Mouse (Mus musculus): ENCODE measurements around the gene Atp2c2. TPM values are rescaled to one million over a fixed set of nuclear protein-coding genes. Genes with fewer than 3 reads are reported as not detected.

The Atp2c2 gene
- total and polyA plus RNA-seq, 3 experiments = 0.27 to 0.58 TPM; not detected in 1

GRCm38 (mm10) chr8:119707146-119707545, 7.3 kb downstream of the Atp2c2 start:
- Histone ChIP-seq H3K79me2 (ENCODE audit: control insufficient read depth, insufficient read depth, low read length, poor library complexity) (no peaks in the 10 kb centered on the region), H3K9ac (ENCODE audit: control insufficient read depth, low read depth, low read length, poor library complexity, severe bottlenecking) (no peak overlapping the region), H3K4me1 (ENCODE audit: control insufficient read depth in 1 of 2, insufficient read depth in 2 of 2, low read length in 2 of 2) (no peaks in the 10 kb centered on the region), H3K27me3 (ENCODE audit: control insufficient read depth in 1 of 2, insufficient read depth in 2 of 2, low read length in 2 of 2) (no peaks in the 10 kb centered on the region), H3K36me3 (ENCODE audit: control insufficient read depth in 1 of 2, insufficient read depth in 2 of 2, low read length in 2 of 2) (no peaks in the 10 kb centered on the region), H3K4me3 (ENCODE audit: control insufficient read depth in 1 of 2, insufficient read depth in 1 of 2, low read depth in 2 of 2, low read length in 2 of 2) (no peak overlapping the region), H3K9me3 (replicated peaks; ENCODE audit: insufficient read depth, low read length) (no peaks in the 10 kb centered on the region), H3K27ac (ENCODE audit: control insufficient read depth, low read depth, low read length) (no peak overlapping the region)
- peak; percentile 61 for DNase-seq (ENCODE audit: low read depth, low spot score)
- TF ChIP-seq GABPA (IDR thresholded peaks at IDR 0.05; ENCODE audit: low read depth, low read length) (no peak), USF1 (IDR thresholded peaks at IDR 0.05; ENCODE audit: low read depth, low read length) (no peak), KAT2A (conservative IDR thresholded peaks at IDR 0.05; ENCODE audit: low read depth, low read length) (no peak), POLR2AphosphoS2 (IDR thresholded peaks at IDR 0.05; ENCODE audit: low read length) (no peak), ZMIZ1 (IDR thresholded peaks at IDR 0.05; ENCODE audit: low read depth, low read length) (no peak), CTCF (IDR thresholded peaks at IDR 0.05 in 2 of 3, conservative IDR thresholded peaks at IDR 0.05 in 1 of 3; ENCODE audit: control insufficient read depth in 1 of 3, insufficient read depth in 1 of 3, low read depth in 2 of 3, low read length in 3 of 3, poor library complexity in 1 of 3, severe bottlenecking in 1 of 3) (no peak), TBP (IDR thresholded peaks at IDR 0.05; ENCODE audit: low read depth, low read length) (0 out of 2 replicates have a peak, but pooled peaks have one; percentile 12)

- no peaks in the 10 kb centered on the region for H3K27me3 ChIP-seq (ENCODE audit: control insufficient read depth in 1 of 2, insufficient read depth in 2 of 2, low read length in 2 of 2)
These were observed 8.7 kb downstream of the Atp2c2 start for GRCm38 (mm10) chr8:119708471-119708870.

GRCm38 (mm10) chr8:119708878-119709702, 9.3 kb downstream of the Atp2c2 start:
- no peak for DNase-seq (ENCODE audit: low read depth, low spot score)
- H3K27me3 ChIP-seq (ENCODE audit: control insufficient read depth in 1 of 2, insufficient read depth in 2 of 2, low read length in 2 of 2) = peaks cover 3 to 5% of the 10 kb centered on the region in 2 experiments; a peak in 2 of 4 replicates
- TF ChIP-seq JUND (IDR thresholded peaks at IDR 0.05; ENCODE audit: low read depth, low read length) = no peak
- no peak for TF ChIP-seq NELFE (IDR thresholded peaks at IDR 0.05; ENCODE audit: low read depth, low read length)
- no peak for TF ChIP-seq CHD2 (IDR thresholded peaks at IDR 0.05; ENCODE audit: low read length)
- no peak overlapping the region for H3K4me3 ChIP-seq (ENCODE audit: control insufficient read depth in 1 of 2, insufficient read depth in 1 of 2, low read depth in 2 of 2, low read length in 2 of 2)
- H3K9ac ChIP-seq (ENCODE audit: control insufficient read depth, low read depth, low read length, poor library complexity, severe bottlenecking) = no peak overlapping the region
- no peak overlapping the region for H3K27ac ChIP-seq (ENCODE audit: control insufficient read depth, low read depth, low read length)
- H3K4me1 ChIP-seq (ENCODE audit: control insufficient read depth in 1 of 2, insufficient read depth in 2 of 2, low read length in 2 of 2) = no peaks in the 10 kb centered on the region
- no peaks in the 10 kb centered on the region for H3K9me3 ChIP-seq (replicated peaks; ENCODE audit: insufficient read depth, low read length)
- no peaks in the 10 kb centered on the region for H3K79me2 ChIP-seq (ENCODE audit: control insufficient read depth, insufficient read depth, low read length, poor library complexity)
- H3K36me3 ChIP-seq (ENCODE audit: control insufficient read depth in 1 of 2, insufficient read depth in 2 of 2, low read length in 2 of 2) = no peaks in the 10 kb centered on the region

More at GRCm38 (mm10) chr8:119708471-119708870, 8.7 kb downstream of the Atp2c2 start:
- H3K4me3 ChIP-seq (ENCODE audit: control insufficient read depth in 1 of 2, insufficient read depth in 1 of 2, low read depth in 2 of 2, low read length in 2 of 2) = no peak overlapping the region
- H3K36me3 ChIP-seq (ENCODE audit: control insufficient read depth in 1 of 2, insufficient read depth in 2 of 2, low read length in 2 of 2) = no peaks in the 10 kb centered on the region
- TF ChIP-seq CHD1 (IDR thresholded peaks at IDR 0.05; ENCODE audit: low read depth, low read length) = no peak
- TF ChIP-seq MAFK (IDR thresholded peaks at IDR 0.05; ENCODE audit: borderline replicate concordance, low read depth, low read length) = no peak
- no peak for TF ChIP-seq MXI1 (IDR thresholded peaks at IDR 0.05; ENCODE audit: low read depth, low read length)
- TF ChIP-seq ZMIZ1 (IDR thresholded peaks at IDR 0.05; ENCODE audit: low read depth, low read length) = no peak
- no peak for TF ChIP-seq SIN3A (IDR thresholded peaks at IDR 0.05; ENCODE audit: low read length)
- TF ChIP-seq TCF12 (IDR thresholded peaks at IDR 0.05; ENCODE audit: low read depth, low read length) = no peak
- TF ChIP-seq JUND (IDR thresholded peaks at IDR 0.05; ENCODE audit: low read depth, low read length) = no peak
- TF ChIP-seq MYC (IDR thresholded peaks at IDR 0.05; ENCODE audit: low read depth, low read length) = no peak
- no peak for TF ChIP-seq KAT2A (conservative IDR thresholded peaks at IDR 0.05; ENCODE audit: low read depth, low read length)
- no peak for TF ChIP-seq RCOR1 (IDR thresholded peaks at IDR 0.05; ENCODE audit: low read depth, low read length)
- no peak for TF ChIP-seq POLR2AphosphoS2 (IDR thresholded peaks at IDR 0.05; ENCODE audit: low read length)
- no peak for DNase-seq (ENCODE audit: low read depth, low spot score)
- H3K79me2 ChIP-seq (ENCODE audit: control insufficient read depth, insufficient read depth, low read length, poor library complexity) = no peaks in the 10 kb centered on the region
- H3K4me1 ChIP-seq (ENCODE audit: control insufficient read depth in 1 of 2, insufficient read depth in 2 of 2, low read length in 2 of 2) = no peaks in the 10 kb centered on the region
- no peak overlapping the region for H3K9ac ChIP-seq (ENCODE audit: control insufficient read depth, low read depth, low read length, poor library complexity, severe bottlenecking)
- H3K27ac ChIP-seq (ENCODE audit: control insufficient read depth, low read depth, low read length) = no peak overlapping the region
- H3K9me3 ChIP-seq (replicated peaks; ENCODE audit: insufficient read depth, low read length) = no peaks in the 10 kb centered on the region
